Mouse (Mus musculus) frontal cortex, postnatal 36 days (tissue): Measurements from ENCODE around the gene Car2.

Experiments used
- DNase-seq, 2 experiments: peaks; one replicate each; pipeline ENCODE4 v3.0.0; 2022; ENCODE audit warnings: low spot score in 2 of 2

Gene Car2

GRCm38 (mm10) chr3:14886102-14887098 lies at the start of gene Car2:
Gene Car2 (plus strand): TSS chr3:14886273.
- peak; percentile 56 to 60 for DNase-seq

- DNase-seq = no peak
Measured at GRCm38 (mm10) chr3:14838936-14839335, 47.1 kb upstream of the Car2 start.

- no peak for DNase-seq
Measured at GRCm38 (mm10) chr3:14839466-14840118, 46.5 kb upstream of the Car2 start.

GRCm38 (mm10) chr3:14848587-14849254 lies 37.4 kb upstream of the Car2 start:
- no peak for DNase-seq

GRCm38 (mm10) chr3:14853966-14854365 lies 32.1 kb upstream of the Car2 start:
- DNase-seq = no peak

GRCm38 (mm10) chr3:14854446-14854845 lies 31.6 kb upstream of the Car2 start:
- DNase-seq = no peak

GRCm38 (mm10) chr3:14857874-14858273 lies 28.2 kb upstream of the Car2 start:
- DNase-seq = no peak

- no peak for DNase-seq
Measured at GRCm38 (mm10) chr3:14860291-14860690, 25.8 kb upstream of the Car2 start.

GRCm38 (mm10) chr3:14861165-14861564 lies 24.9 kb upstream of the Car2 start:
- no peak for DNase-seq

GRCm38 (mm10) chr3:14861787-14862186 lies 24.3 kb upstream of the Car2 start:
- DNase-seq = no peak

- DNase-seq = no peak
Measured at GRCm38 (mm10) chr3:14862654-14863021, 23.4 kb upstream of the Car2 start.

- no peak for DNase-seq
Measured at GRCm38 (mm10) chr3:14863022-14863711, 22.9 kb upstream of the Car2 start, which contains the start of gene Car3. Gene Car3 (plus strand): TSS chr3:14863512.

GRCm38 (mm10) chr3:14863922-14864321 lies 22.2 kb upstream of the Car2 start:
- DNase-seq = no peak

GRCm38 (mm10) chr3:14865941-14866340 lies 20.1 kb upstream of the Car2 start:
- no peak for DNase-seq

- peak; percentile 43 to 68 for DNase-seq
Measured at GRCm38 (mm10) chr3:14869779-14870178, 16.3 kb upstream of the Car2 start.

- no peak for DNase-seq
Measured at GRCm38 (mm10) chr3:14870528-14870927, 15.5 kb upstream of the Car2 start.

GRCm38 (mm10) chr3:14871386-14871785 lies 14.7 kb upstream of the Car2 start:
- no peak for DNase-seq

- DNase-seq = no peak
Measured at GRCm38 (mm10) chr3:14874402-14875040, 11.6 kb upstream of the Car2 start.

GRCm38 (mm10) chr3:14876325-14876918 lies 9.7 kb upstream of the Car2 start:
- DNase-seq = no peak

GRCm38 (mm10) chr3:14877251-14877909 lies 8.7 kb upstream of the Car2 start:
- DNase-seq = no peak
